Mouse (Mus musculus): ENCODE data around the gene Tns3. TPM values are rescaled to one million over a fixed set of nuclear protein-coding genes. Genes with fewer than 3 reads are reported as not detected.

Tns3 gene
- total RNA-seq, 2 experiments from 2014 or later, result 33.6 to 40.1 TPM

- DNase-seq (ENCODE audit: extremely low spot score in 1 of 2, low spot score in 2 of 2), result no peak
- no peak overlapping the region for H3K27ac ChIP-seq
- TF ChIP-seq CTCF (IDR thresholded peaks at IDR 0.05), result no peak
- intact Hi-C loops (cut with DNase I), result no loop called here
- no peak overlapping the region for H3K4me3 ChIP-seq
Observed at GRCm38 (mm10) chr11:8639007-8639718, 25.2 kb downstream of the Tns3 start.

GRCm38 (mm10) chr11:8637469-8638447, 26.6 kb downstream of the Tns3 start:
- intact Hi-C loops (cut with DNase I), result no loop called here
- Histone ChIP-seq H3K4me3 (no peak overlapping the region), H3K27ac (no peak overlapping the region)
- TF ChIP-seq CTCF (IDR thresholded peaks at IDR 0.05), result no peak
- no peak for DNase-seq (ENCODE audit: extremely low spot score in 1 of 2, low spot score in 2 of 2)

GRCm38 (mm10) chr11:8636680-8637079, 27.7 kb downstream of the Tns3 start:
- no peak for TF ChIP-seq CTCF (IDR thresholded peaks at IDR 0.05)
- Histone ChIP-seq H3K27ac (no peak overlapping the region), H3K4me3 (no peak overlapping the region)
- intact Hi-C loops (cut with DNase I), result no loop called here
- no peak for DNase-seq (ENCODE audit: extremely low spot score in 1 of 2, low spot score in 2 of 2)

- intact Hi-C loops (cut with DNase I), result no loop called here
- DNase-seq (ENCODE audit: extremely low spot score in 1 of 2, low spot score in 2 of 2), result no peak
- Histone ChIP-seq H3K27ac (no peak overlapping the region), H3K4me3 (no peak overlapping the region)
- no peak for TF ChIP-seq CTCF (IDR thresholded peaks at IDR 0.05)
Observed at GRCm38 (mm10) chr11:8635778-8636177, 28.6 kb downstream of the Tns3 start.

GRCm38 (mm10) chr11:8634728-8635410, 29.5 kb downstream of the Tns3 start:
- DNase-seq (ENCODE audit: extremely low spot score in 1 of 2, low spot score in 2 of 2), result no peak
- intact Hi-C loops (cut with DNase I), result no loop called here
- H3K4me3 ChIP-seq, result no peak overlapping the region
- H3K27ac ChIP-seq, result no peak overlapping the region
- no peak for TF ChIP-seq CTCF (IDR thresholded peaks at IDR 0.05)

- H3K4me3 ChIP-seq, result no peak overlapping the region
- no peak for TF ChIP-seq CTCF (IDR thresholded peaks at IDR 0.05)
- no peak overlapping the region for H3K27ac ChIP-seq
- DNase-seq (ENCODE audit: extremely low spot score in 1 of 2, low spot score in 2 of 2), result no peak
- intact Hi-C loops (cut with DNase I), result no loop called here
Observed at GRCm38 (mm10) chr11:8632163-8632562, 32.2 kb downstream of the Tns3 start.

- no peak overlapping the region for H3K4me3 ChIP-seq
- intact Hi-C loops (cut with DNase I), result no loop called here
- no peak for DNase-seq (ENCODE audit: extremely low spot score in 1 of 2, low spot score in 2 of 2)
- H3K27ac ChIP-seq, result no peak overlapping the region
- TF ChIP-seq CTCF (IDR thresholded peaks at IDR 0.05), result no peak
Observed at GRCm38 (mm10) chr11:8629862-8630390, 34.4 kb downstream of the Tns3 start.

- DNase-seq (ENCODE audit: extremely low spot score in 1 of 2, low spot score in 2 of 2), result no peak
- Histone ChIP-seq H3K27ac (no peak overlapping the region), H3K4me3 (no peak overlapping the region)
- intact Hi-C loops (cut with DNase I), result no loop called here
- TF ChIP-seq CTCF (IDR thresholded peaks at IDR 0.05), result no peak
Observed at GRCm38 (mm10) chr11:8629326-8629725, 35.0 kb downstream of the Tns3 start.

- Histone ChIP-seq H3K27ac (no peak overlapping the region), H3K4me3 (no peak overlapping the region)
- no peak for TF ChIP-seq CTCF (IDR thresholded peaks at IDR 0.05)
- no peak for DNase-seq (ENCODE audit: extremely low spot score in 1 of 2, low spot score in 2 of 2)
- intact Hi-C loops (cut with DNase I), result no loop called here
Observed at GRCm38 (mm10) chr11:8628846-8629253, 35.5 kb downstream of the Tns3 start.

GRCm38 (mm10) chr11:8627156-8627555, 37.2 kb downstream of the Tns3 start:
- DNase-seq (ENCODE audit: extremely low spot score in 1 of 2, low spot score in 2 of 2), result no peak
- Histone ChIP-seq H3K27ac (no peak overlapping the region), H3K4me3 (no peak overlapping the region)
- TF ChIP-seq CTCF (IDR thresholded peaks at IDR 0.05), result no peak
- intact Hi-C loops (cut with DNase I), result no loop called here

- TF ChIP-seq CTCF (IDR thresholded peaks at IDR 0.05), result no peak
- no peak for DNase-seq (ENCODE audit: extremely low spot score in 1 of 2, low spot score in 2 of 2)
- H3K4me3 ChIP-seq, result no peak overlapping the region
- H3K27ac ChIP-seq, result no peak overlapping the region
- intact Hi-C loops (cut with DNase I), result no loop called here
Observed at GRCm38 (mm10) chr11:8626715-8627114, 37.6 kb downstream of the Tns3 start.

Data from left cerebral cortex, adult 2 months (tissue).